Mouse (Mus musculus) stomach, embryonic 15.5 days (tissue): ENCODE data around the gene Fhod1. TPM values are rescaled to one million over a fixed set of nuclear protein-coding genes. Genes with fewer than 3 reads are reported as not detected.

Source experiments
- ATAC-seq: fragments of 200-750 bp; cut with Nextera tagmentation; 2 replicates; pipeline ENCODE4 v1.8.0; 2017; ENCODE audit warnings: low read depth, moderate number of reproducible peaks, moderate TSS enrichment; ENCODE audit not compliant: insufficient read depth, low FRiP score
- H3K27ac ChIP-seq: fragments of 300-500 bp; sonication (generic); 2 replicates; pipeline ENCODE4 v1.5.1; 2015; ENCODE audit warnings: mild to moderate bottlenecking, inconsistent platforms
- H3K27me3 ChIP-seq: fragments of 300-500 bp; sonication (generic); replicated peaks from 2 replicates; pipeline ENCODE4 v1.6.1; 2015; ENCODE audit warnings: inconsistent platforms
- H3K36me3 ChIP-seq: fragments of 300-500 bp; sonication (generic); 2 replicates; pipeline ENCODE4 v1.6.1; 2015; ENCODE audit warnings: inconsistent platforms
- H3K4me1 ChIP-seq: fragments of 300-500 bp; sonication (generic); 2 replicates; pipeline ENCODE4 v1.6.1; 2015; ENCODE audit warnings: inconsistent platforms
- H3K4me2 ChIP-seq: fragments of 300-500 bp; sonication (generic); 2 replicates; pipeline ENCODE4 v1.6.1; 2015; ENCODE audit warnings: mild to moderate bottlenecking, inconsistent platforms
- H3K4me3 ChIP-seq: fragments of 300-500 bp; sonication (generic); replicated peaks from 2 replicates; pipeline ENCODE4 v1.5.1; 2015; ENCODE audit warnings: inconsistent platforms
- H3K9ac ChIP-seq: fragments of 300-500 bp; sonication (generic); 2 replicates; pipeline ENCODE4 v1.6.1; 2015; ENCODE audit warnings: inconsistent platforms
- H3K9me3 ChIP-seq: fragments of 300-500 bp; sonication (generic); 2 replicates; pipeline ENCODE4 v1.6.1; 2016; ENCODE audit warnings: inconsistent platforms
- WGBS: fragments of 180-500 bp; shearing (Covaris S2); methylation state at CpG from one replicate; pipeline ENCODE4 v1.1.7; 2015; 5-methylcytosine and 5-hydroxymethylcytosine counted together
- polyA plus RNA-seq: library from polyadenylated mRNA; unstranded; fragments of >200 nt; fragmentation: Nextera tagmentation; extraction: Ambion mirVana; gene quantifications from 2 replicates; pipeline ENCODE4 v1.2.1, GENCODE M21; 2015

The Fhod1 gene
- polyA plus RNA-seq, 1 experiment from 2014 or later: 3.0 TPM

DNA sequence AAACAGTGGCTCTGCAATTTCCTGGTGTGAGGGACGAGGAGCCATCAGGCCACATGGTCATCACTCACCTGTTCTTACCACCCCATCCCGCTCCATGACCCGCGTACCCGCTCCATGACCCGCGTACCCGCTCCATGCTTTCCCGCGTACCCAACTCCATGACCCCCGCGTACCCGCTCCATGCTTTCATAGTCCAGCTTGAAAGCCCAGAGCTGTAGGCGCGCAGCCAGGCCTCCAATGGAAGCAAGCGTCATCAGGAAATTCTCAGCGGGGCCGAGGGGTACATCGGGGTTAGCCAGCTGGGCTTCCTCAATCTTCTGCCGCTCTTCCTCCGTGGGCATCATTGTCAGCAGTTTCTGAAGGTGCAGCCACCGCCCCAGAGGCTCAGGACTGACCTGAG is 16.3 kb downstream of the Fhod1 start:
- H3K27ac ChIP-seq: no peak overlapping the region
- peaks cover 10% of the 10 kb centered on the region for H3K4me1 ChIP-seq
- no peak for ATAC-seq
- no peak overlapping the region for H3K4me2 ChIP-seq
- H3K9ac ChIP-seq: no peak overlapping the region
- WGBS: 92% methylated on average over 22 of the region's 22 CpGs
- H3K9me3 ChIP-seq: no peaks in the 10 kb centered on the region
- H3K36me3 ChIP-seq: peaks cover 60% of the 10 kb centered on the region
- H3K27me3 ChIP-seq: no peaks in the 10 kb centered on the region
- H3K4me3 ChIP-seq: no peak overlapping the region

DNA sequence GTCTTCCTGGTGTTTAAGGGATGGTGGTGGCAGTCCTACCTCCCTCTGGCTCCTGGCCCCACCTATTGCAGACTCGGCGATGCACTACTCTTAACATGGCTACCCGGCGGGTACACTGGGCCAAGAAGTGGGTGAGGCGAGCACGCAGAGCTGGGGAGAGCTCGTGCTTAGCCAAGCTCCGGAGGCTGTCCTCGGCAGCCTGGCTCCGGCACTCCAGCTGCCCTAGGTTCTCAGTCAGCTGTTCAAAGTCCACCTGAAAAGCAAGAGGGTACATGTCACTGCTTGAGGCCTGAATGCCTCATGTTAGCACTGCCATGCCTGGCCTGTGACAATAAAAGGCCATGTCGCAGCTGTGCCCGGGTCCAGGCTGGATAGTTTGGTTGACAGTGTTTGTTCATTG is 17.4 kb downstream of the Fhod1 start:
- peaks cover 48% of the 10 kb centered on the region for H3K36me3 ChIP-seq
- no peak for ATAC-seq

DNA sequence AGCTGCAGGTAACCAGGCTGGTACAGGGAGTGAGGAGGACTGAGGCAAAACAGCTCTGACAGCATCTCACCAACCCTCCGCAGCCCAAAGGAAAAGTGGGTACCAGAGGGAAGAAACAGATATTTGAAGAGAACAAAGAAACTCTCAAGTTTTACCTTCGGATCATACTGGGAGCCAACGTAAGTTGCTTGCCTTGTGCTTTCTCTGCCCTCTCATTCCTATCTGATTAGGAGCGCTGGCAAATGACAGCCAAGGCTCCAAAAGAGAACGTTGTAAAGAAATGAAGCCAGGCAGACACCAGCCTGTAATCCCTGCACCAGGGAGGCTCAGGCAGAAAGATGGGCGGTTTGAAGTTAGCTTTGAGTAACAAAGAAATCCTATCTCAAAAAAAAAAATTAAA is 20.8 kb downstream of the Fhod1 start:
- Histone ChIP-seq H3K9ac (peak overlapping the region; percentile 76), H3K27ac (peak overlapping the region; percentile 90; the same call in 1 of the 2 replicates), H3K4me2 (peak overlapping the region; percentile 79), H3K36me3 (peaks cover 33% of the 10 kb centered on the region), H3K9me3 (no peaks in the 10 kb centered on the region), H3K4me3 (peak overlapping the region; percentile 87), H3K4me1 (peaks cover 20% of the 10 kb centered on the region), H3K27me3 (no peaks in the 10 kb centered on the region)
- ATAC-seq: no peak
- WGBS: 35% methylated on average over 6 of the region's 6 CpGs

More for the DNA sequence above, 17.4 kb downstream of the Fhod1 start:
- Histone ChIP-seq H3K27ac (no peak overlapping the region), H3K9ac (no peak overlapping the region), H3K4me3 (no peak overlapping the region), H3K9me3 (no peaks in the 10 kb centered on the region), H3K27me3 (no peaks in the 10 kb centered on the region), H3K4me2 (no peak overlapping the region), H3K4me1 (peaks cover 13% of the 10 kb centered on the region)
- 92% methylated on average over 12 of the region's 12 CpGs for WGBS

DNA sequence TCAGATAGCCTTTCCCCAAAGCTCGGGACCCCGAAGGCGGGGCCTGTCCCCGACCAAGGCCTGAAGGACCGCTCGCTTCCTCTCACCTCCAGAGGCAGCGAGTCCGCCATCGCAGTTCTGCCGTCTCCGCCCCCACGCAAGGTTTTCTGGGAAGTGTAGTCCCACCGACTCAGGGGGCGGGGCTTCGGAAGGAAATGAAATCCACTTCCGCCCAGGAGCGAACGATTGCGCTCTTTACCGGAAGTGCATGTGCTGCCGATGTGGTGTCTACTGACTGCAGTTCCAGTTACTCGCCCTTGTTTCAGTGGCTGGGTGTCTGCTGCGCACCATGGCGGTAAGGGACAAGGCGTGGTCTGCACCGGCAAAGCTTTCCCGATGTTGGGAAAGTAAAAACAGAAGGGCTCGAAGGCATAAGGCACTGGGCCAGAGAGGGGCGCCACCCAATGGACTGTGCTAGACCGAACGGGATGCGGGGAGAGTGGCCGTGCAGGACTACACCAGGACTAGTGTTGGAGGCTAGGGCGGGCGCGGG is 21.5 kb downstream of the Fhod1 start, which contains the start of the genes Lrrc29 and Tmem208:
Gene Lrrc29, minus strand, starts transcription at position 138 of the 532 bp plus-strand sequence.
Gene Tmem208, plus strand, starts transcription at position 214 of the 532 bp plus-strand sequence.
- H3K9me3 ChIP-seq: no peaks in the 10 kb centered on the region
- WGBS: under 1% methylated on average over 36 of the region's 36 CpGs
- H3K4me2 ChIP-seq: peak within 1 kb of the TSS; percentile 82
- H3K4me3 ChIP-seq: peak within 1 kb of the TSS; percentile 87
- H3K27me3 ChIP-seq: no peaks in the 10 kb centered on the region
- H3K27ac ChIP-seq: peak within 1 kb of the TSS; percentile 90
- H3K4me1 ChIP-seq: peaks cover 20% of the 10 kb centered on the region
- ATAC-seq: peak; percentile 89
- H3K9ac ChIP-seq: peak within 1 kb of the TSS; percentile 76
- peaks cover 25% of the 10 kb centered on the region for H3K36me3 ChIP-seq

DNA sequence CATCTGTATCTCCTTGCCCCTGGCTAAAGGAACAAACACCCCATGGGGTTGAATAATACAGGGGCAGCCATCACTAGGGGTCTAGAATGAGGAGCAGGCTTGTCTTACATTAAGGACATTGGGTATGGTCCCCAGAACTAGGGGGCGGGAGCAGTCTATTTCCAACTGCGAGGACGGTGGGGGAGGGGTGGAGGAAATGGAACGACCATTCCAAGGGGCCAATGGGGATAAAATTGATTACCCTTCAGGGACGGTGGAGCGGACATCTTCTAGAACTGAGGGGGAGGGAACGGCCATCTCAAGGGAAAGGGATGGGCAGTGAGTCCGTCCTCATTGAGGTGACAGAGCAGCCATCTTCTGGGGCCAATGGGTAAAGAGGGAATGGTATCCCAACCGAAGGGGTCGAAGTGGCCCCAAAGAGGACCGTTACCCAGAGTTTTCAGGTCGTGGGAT is 22.1 kb downstream of the Fhod1 start:
- Histone ChIP-seq H3K4me2 (peak overlapping the region; percentile 82), H3K36me3 (peaks cover 23% of the 10 kb centered on the region), H3K27me3 (no peaks in the 10 kb centered on the region), H3K9me3 (no peaks in the 10 kb centered on the region), H3K4me3 (peak overlapping the region; percentile 87), H3K9ac (peak overlapping the region; percentile 73), H3K27ac (peak overlapping the region; percentile 77; the same call in 1 of the 2 replicates), H3K4me1 (peaks cover 20% of the 10 kb centered on the region)
- 0% methylated on average over 12 of the region's 12 CpGs for WGBS
- ATAC-seq: peak; percentile 7; the same call in 1 of the 2 replicates

DNA sequence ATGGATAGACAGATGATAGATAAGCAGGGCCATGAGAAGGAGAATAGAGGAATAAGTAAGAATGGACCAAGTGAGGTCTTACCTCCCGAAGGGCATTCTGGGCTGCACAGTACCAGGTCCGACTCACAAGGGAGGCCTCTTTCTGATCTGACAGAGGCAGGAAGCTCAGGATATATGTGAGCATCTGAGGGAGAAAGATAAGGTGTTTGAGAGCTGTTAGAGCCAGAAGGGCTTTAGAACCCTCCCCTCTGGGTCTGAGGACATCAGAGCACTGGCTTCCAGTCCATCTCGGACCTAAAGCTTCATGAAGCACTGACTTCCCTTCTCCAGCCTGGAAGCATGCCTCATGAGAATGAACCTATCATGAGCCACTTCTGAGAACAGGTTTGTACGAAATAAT is 24.6 kb downstream of the Fhod1 start:
- no peaks in the 10 kb centered on the region for H3K9me3 ChIP-seq
- ATAC-seq: peak; percentile 64; the same call in 1 of the 2 replicates
- no peaks in the 10 kb centered on the region for H3K27me3 ChIP-seq
- no peak overlapping the region for H3K4me2 ChIP-seq
- WGBS: 82% methylated on average over 4 of the region's 4 CpGs
- H3K4me1 ChIP-seq: peaks cover 18% of the 10 kb centered on the region
- H3K36me3 ChIP-seq: peaks cover 14% of the 10 kb centered on the region
- no peak overlapping the region for H3K27ac ChIP-seq
- H3K9ac ChIP-seq: no peak overlapping the region
- no peak overlapping the region for H3K4me3 ChIP-seq

DNA sequence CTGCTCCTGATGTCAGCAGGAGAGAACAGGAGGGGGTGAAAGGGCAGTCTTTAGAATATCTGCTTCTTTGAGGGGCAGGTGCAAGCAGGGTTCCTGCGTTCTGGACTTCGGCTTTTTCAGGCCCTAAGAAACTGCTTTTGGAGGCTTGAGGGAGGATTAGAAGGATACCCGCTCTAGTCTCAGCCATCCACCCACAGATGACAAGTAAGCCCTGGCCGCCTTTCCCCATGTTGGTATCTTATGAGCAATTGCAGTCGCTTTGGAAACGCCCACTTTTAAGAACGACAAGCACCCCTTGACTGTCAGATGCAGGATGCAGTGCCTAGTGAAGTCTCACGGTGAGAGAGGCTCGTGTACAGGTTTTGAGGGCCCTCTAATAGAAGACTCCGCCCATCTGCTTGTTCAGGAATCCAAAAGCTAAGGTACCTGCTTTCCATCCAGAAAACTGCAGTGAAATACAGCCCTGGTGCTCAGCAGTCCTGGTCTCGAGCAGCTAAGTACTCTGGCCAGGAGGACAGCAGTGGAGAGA is 29.0 kb downstream of the Fhod1 start:
- H3K4me1 ChIP-seq: no peaks in the 10 kb centered on the region
- H3K9me3 ChIP-seq: no peaks in the 10 kb centered on the region
- no peak overlapping the region for H3K4me3 ChIP-seq
- peaks cover 25% of the 10 kb centered on the region for H3K36me3 ChIP-seq
- no peaks in the 10 kb centered on the region for H3K27me3 ChIP-seq
- H3K9ac ChIP-seq: no peak overlapping the region
- WGBS: 83% methylated on average over 11 of the region's 11 CpGs
- no peak overlapping the region for H3K27ac ChIP-seq
- H3K4me2 ChIP-seq: no peak overlapping the region
- no peak for ATAC-seq

DNA sequence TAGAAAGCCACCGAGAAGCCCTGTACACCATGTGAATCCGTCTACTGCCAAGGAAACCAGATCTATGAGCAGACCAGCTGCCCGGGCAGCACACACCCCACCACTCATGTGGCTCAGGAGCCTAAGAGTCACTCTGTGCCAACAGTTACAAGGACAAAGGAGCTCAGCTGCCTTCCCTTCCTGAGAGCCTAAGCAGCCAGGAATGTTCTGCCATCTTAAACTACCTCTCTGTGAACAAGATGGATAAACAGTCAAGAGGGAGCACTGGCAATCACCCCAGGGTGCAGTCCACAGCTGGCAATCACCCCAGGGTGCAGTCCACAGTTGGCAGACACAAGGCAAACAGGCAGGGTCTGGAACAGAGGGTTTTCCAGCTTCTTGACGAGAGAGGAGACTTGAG is 29.8 kb downstream of the Fhod1 start:
- no peak for ATAC-seq
- H3K4me1 ChIP-seq: no peaks in the 10 kb centered on the region
- H3K4me3 ChIP-seq: no peak overlapping the region
- H3K27ac ChIP-seq: no peak overlapping the region
- H3K27me3 ChIP-seq: no peaks in the 10 kb centered on the region
- no peak overlapping the region for H3K4me2 ChIP-seq
- peaks cover 33% of the 10 kb centered on the region for H3K36me3 ChIP-seq
- no peak overlapping the region for H3K9ac ChIP-seq
- WGBS: 78% methylated on average over 4 of the region's 4 CpGs
- H3K9me3 ChIP-seq: no peaks in the 10 kb centered on the region

DNA sequence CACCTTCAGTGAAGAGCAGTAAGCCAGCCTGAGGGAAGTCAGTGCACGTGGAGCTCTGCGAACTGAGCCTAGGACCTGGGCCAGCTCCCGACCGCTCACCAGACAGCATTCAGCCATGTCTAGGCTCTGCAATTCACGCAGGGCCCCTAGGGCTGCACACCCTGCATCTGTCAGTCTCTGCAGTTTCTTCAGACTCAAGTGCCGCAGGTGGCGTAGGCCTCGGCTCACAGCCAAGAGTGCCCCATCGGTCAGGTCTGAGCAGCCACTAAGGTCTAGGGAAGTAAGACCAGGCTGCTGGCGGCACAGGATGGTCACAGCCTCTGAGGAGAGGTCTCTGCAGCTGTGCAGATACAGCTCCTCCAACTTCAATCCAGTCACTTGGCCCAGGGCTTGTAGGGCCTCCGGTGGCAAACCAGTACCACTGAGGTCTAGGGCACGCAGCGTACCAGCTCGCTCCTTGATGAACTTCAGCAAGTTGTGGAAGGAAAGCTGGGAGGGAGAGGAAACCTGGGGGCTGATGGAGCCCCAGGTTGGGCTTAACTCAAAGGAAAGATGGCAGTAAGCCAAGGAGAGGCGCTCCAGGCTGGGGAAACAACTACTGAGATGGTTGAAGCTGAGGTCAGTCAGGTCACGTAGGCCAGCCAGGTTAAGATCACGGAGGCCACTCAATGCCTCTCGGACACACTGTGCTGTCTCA is 32.5 kb downstream of the Fhod1 start:
- H3K9ac ChIP-seq: no peak overlapping the region
- H3K4me1 ChIP-seq: no peaks in the 10 kb centered on the region
- ATAC-seq: no peak
- H3K27me3 ChIP-seq: no peaks in the 10 kb centered on the region
- H3K4me3 ChIP-seq: no peak overlapping the region
- no peaks in the 10 kb centered on the region for H3K9me3 ChIP-seq
- peaks cover 48% of the 10 kb centered on the region for H3K36me3 ChIP-seq
- no peak overlapping the region for H3K27ac ChIP-seq
- H3K4me2 ChIP-seq: no peak overlapping the region
- 90% methylated on average over 18 of the region's 18 CpGs for WGBS

DNA sequence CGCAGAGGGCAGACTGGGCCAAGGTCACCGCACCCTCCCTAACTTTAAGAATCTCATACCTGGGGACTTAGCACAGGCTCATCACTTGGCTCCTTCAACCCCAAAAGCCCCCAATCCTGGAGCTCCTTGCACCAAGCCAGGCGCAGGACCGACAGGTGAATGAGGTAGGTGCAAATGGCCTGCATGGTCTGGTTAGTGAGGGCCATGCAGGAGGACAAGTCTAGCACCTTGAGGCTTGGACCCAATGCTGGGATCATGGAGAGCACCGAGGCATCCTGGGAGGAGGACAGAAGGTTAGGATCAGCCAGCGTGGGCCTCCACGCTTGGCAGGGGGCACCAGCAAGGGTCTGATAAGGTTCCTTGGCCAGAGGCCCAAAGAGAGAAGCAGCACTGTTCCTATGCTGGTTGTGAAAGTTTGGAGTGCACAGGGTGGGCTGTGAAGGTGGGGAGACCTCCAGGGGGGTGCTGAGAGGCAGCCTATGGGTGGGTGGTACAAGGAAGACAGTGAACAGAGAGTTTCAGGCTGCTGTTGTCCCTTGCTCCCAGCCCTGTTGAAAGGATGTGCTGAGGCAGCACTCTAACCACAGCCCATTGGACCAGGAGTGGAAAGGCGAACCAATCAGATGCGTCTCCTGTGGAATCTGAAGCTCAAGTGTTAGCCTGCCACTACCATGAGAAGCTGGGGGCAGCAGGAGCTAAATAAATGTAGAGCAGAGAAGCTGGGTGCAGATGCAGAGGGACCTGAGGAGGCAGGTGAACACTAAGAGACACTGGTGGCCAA is 33.9 kb downstream of the Fhod1 start:
- Histone ChIP-seq H3K27ac (no peak overlapping the region), H3K4me3 (no peak overlapping the region), H3K9me3 (no peaks in the 10 kb centered on the region), H3K4me2 (no peak overlapping the region), H3K27me3 (no peaks in the 10 kb centered on the region), H3K36me3 (peaks cover 42% of the 10 kb centered on the region), H3K4me1 (no peaks in the 10 kb centered on the region), H3K9ac (no peak overlapping the region)
- no peak for ATAC-seq
- WGBS: 79% methylated on average over 9 of the region's 9 CpGs

DNA sequence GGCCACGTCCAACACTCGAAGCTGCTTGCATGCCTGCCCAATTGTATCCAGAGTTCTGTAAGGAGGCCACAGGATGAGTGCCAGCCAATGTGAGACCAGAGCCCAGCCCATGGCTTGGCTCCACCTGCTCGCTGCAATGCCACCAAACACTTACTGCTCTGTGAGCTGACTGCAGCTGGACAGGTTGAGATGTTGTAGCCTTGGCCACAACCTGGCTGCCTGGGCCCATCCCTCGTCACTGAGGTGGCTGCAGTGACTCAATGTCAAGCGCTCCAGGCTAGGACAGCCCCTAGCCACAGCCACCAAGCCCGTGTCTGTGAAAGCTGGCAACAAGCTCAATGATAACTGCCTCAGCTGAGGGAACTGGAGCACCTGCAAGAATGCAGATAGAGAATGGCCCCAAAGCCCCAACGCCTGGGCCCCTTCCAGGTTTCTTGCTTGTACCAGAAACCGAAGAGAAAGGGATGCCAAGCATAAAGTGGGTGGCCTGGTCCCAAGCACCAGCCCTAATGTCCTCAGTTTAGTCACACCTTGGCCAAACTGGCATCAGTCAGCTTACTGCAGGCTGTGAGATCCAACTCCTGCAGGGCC is 34.8 kb downstream of the Fhod1 start:
- H3K9me3 ChIP-seq: no peaks in the 10 kb centered on the region
- no peaks in the 10 kb centered on the region for H3K4me1 ChIP-seq
- H3K27me3 ChIP-seq: no peaks in the 10 kb centered on the region
- H3K27ac ChIP-seq: no peak overlapping the region
- H3K4me2 ChIP-seq: no peak overlapping the region
- peak; percentile 27; the same call in 1 of the 2 replicates for ATAC-seq
- no peak overlapping the region for H3K9ac ChIP-seq
- H3K4me3 ChIP-seq: no peak overlapping the region
- WGBS: 84% methylated on average over 8 of the region's 8 CpGs
- H3K36me3 ChIP-seq: peaks cover 44% of the 10 kb centered on the region
